Mouse (Mus musculus) layer of hippocampus, adult 8-10 months (tissue): ENCODE results near the gene Smim27. TPM values are rescaled to one million over a fixed set of nuclear protein-coding genes. Genes with fewer than 3 reads are reported as not detected.

Experiments
- total RNA-seq, 4 experiments: library from RNA; stranded (reverse); gene quantifications; 2 replicates each; pipeline ENCODE4 v1.2.4; 2022

Gene Smim27
- total RNA-seq, 4 experiments from 2014 or later = 11.1 to 27.8 (median 17.2) TPM

Other genes starting within 250 kb of the Smim27 start
- 10 to 100 TPM; 26.7 to 29.9 (median 28.5) TPM for gene Aco1, start 126.5 kb upstream of the Smim27 start, total RNA-seq
- gene Ddx58, start 29.8 kb upstream of the Smim27 start, total RNA-seq = 1 to 10 TPM; 3.7 to 8.2 (median 6.8) TPM
- gene Topors, start 271 bp downstream of the Smim27 start, total RNA-seq = 10 to 100 TPM; 19.1 to 21.3 (median 21.0) TPM
- 100 to 1,000 TPM; 158 to 176 (median 167) TPM for gene Ndufb6, start 9.8 kb downstream of the Smim27 start, total RNA-seq
- gene Tmem215, start 202.6 kb downstream of the Smim27 start, total RNA-seq = 1 to 10 TPM; 7.0 to 8.3 (median 7.3) TPM